Mouse (Mus musculus) gastrocnemius, adult 2 months (tissue): ENCODE data around the gene Rnf225. TPM values are rescaled to one million over a fixed set of nuclear protein-coding genes. Genes with fewer than 3 reads are reported as not detected.
A peak's percentile ranks its signal among the peaks of the same experiment; 100 is the strongest.

Experiments
- DNase-seq: peaks from one replicate; pipeline ENCODE4 v3.0.0; 2022
- H3K27ac ChIP-seq: fragments of 200-600 bp; 2 replicates; pipeline ENCODE4 v1.8.1; 2022; ENCODE audit warnings: mild to moderate bottlenecking
- H3K4me3 ChIP-seq: fragments of 200-600 bp; 2 replicates; pipeline ENCODE4 v1.8.1; 2022; ENCODE audit warnings: mild to moderate bottlenecking, moderate library complexity
- CTCF ChIP-seq: fragments of 200-600 bp; IDR thresholded peaks from 2 replicates; pipeline ENCODE4 v1.8.1; 2022; ENCODE audit warnings: antibody characterized with exemption, mild to moderate bottlenecking, moderate library complexity
- intact Hi-C: fragments of 180-260 bp; cut with DNase I; formaldehyde crosslinking; loops from one replicate; pipeline ENCODE4 v1.15.1; 2025
- total RNA-seq, 2 experiments: library from RNA; stranded (reverse); gene quantifications; 2 replicates each; pipeline ENCODE4 v1.2.3; 2021

Gene Rnf225
- total RNA-seq, 2 experiments from 2014 or later, result 0.31 to 0.81 TPM

DNA sequence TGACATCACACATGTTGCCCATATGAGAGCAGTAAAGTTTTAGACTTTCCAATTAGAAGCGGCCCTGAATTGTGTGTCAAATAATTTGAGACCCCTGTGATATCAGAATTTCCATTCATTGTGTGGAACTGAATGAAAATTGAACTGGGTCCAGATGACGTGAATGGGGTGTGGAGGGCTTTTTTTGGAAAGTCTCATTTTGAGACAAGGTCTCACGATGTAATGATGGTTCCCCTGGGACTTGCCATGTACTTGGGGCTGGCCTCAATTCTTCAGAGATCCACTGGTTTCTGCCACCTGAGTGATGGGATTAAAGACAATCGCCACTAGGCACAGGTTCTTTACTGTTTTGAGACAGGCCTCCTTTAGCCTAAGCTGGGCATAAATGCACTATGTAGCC, 13.4 kb downstream of the Rnf225 start:
- intact Hi-C loops, result no loop called here
- Histone ChIP-seq H3K27ac (no peak overlapping the region), H3K4me3 (no peak overlapping the region)
- no peak for TF ChIP-seq CTCF
- no peak for DNase-seq

DNA sequence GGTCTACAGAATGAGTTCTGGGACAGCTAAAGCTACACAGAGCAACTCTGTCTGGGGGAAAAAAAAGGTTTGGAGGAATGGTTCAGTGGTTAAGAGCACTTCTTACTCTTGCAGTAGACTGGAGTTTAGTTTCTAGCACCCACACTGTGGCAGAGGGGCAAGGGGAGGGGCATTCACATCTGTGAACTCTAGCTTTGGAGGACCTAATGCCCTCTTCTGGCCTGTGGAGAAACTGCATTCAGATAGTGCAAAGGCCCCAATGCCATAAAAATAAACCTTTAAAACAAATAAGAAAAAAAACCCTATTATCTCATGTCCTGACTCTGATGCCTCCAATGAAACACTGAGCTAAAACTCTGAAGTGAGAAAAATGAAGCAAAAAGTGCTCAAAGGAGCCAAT, 16.3 kb downstream of the Rnf225 start:
- TF ChIP-seq CTCF, result peak; percentile 41
- no peak overlapping the region for H3K4me3 ChIP-seq
- DNase-seq, result no peak
- H3K27ac ChIP-seq, result no peak overlapping the region
- intact Hi-C loops, result no loop called here

DNA sequence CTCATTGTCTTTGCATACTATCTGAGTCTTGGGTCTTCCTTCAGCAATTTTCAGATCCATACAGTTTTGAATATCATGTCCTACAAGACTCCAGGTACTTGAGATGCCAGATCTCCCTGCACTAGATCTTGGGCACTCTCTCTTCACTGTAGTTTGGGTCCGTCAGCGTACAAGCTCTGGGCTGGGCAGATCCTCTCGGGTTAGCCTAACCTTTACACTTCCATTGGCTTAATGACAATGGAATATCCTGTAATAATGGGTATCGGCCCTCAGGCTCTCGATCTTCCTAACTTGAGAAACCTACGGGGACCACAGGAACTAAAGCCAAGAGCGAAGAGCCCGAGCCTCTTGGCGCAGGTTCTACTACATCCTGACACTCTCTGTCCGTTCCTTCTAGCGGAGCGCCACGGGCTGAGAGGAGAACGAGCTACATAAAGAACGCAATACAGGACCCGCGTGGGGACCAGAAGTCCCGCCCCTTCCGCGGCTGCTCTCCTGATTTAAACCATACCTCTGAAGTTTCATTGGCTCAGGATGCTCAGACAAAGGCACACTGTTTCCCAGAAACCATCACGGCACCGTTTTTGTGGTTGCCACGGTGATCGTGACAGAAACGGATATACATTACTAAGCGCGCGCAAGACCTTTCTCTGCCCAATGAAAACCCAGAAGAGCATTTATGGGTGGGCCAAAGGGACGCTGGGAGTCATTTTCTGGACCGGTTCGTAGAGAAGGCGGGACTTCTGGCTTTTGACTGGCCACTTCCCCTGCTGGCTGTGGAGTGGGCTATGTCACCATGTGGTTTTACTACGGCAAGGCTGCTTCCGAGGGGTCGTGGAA, 22.0 kb downstream of the Rnf225 start:
- no peak for TF ChIP-seq CTCF
- intact Hi-C loops, result loop anchor here (1.0 to 2.0 kb wide), 2 partner anchors 27 to 52 kb away; partner anchors contain the start of genes Rps5 and Zscan22
- peak overlapping the region; percentile 89 for H3K4me3 ChIP-seq
- peak; percentile 90 for DNase-seq
- peak overlapping the region; percentile 89 for H3K27ac ChIP-seq

- intact Hi-C loops, result loop anchor here (1.0 to 2.0 kb wide), 2 partner anchors 28 to 53 kb away; partner anchors contain the start of genes Rps5 and Zscan22
- DNase-seq, result no peak
- peak overlapping the region; percentile 89 for H3K4me3 ChIP-seq
- no peak for TF ChIP-seq CTCF
- peak overlapping the region; percentile 89 for H3K27ac ChIP-seq
Observed at GRCm38 (mm10) chr7:12949872-12950229, 22.6 kb downstream of the Rnf225 start.

GRCm38 (mm10) chr7:12954896-12955295, 27.7 kb downstream of the Rnf225 start:
- TF ChIP-seq CTCF, result no peak
- Histone ChIP-seq H3K4me3 (no peak overlapping the region), H3K27ac (no peak overlapping the region)
- DNase-seq, result no peak
- intact Hi-C loops, result no loop called here

- Histone ChIP-seq H3K4me3 (no peak overlapping the region), H3K27ac (no peak overlapping the region)
- TF ChIP-seq CTCF, result no peak
- intact Hi-C loops, result no loop called here
- DNase-seq, result no peak
Observed at GRCm38 (mm10) chr7:12957511-12957910, 30.3 kb downstream of the Rnf225 start.

DNA sequence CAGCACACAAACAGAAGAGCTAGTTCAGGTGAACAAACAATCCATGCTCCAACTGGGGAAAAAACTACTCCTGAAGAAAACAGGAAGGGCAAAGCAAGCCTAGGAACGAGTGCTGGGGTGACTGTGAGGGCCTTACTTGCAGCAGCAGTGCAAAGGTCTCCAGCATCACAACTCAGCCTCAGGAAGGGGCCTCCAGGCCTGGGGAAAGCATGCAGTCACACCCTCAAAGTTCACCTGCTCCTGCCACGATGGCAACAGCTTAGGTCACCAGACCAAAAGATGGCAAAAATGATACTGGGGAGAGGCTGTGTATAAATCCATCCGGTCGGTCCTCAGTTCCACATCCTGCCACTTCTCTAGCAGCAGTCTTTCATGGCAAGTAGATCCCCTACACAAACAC, 31.7 kb downstream of the Rnf225 start:
- Histone ChIP-seq H3K4me3 (no peak overlapping the region), H3K27ac (no peak overlapping the region)
- DNase-seq, result no peak

DNA sequence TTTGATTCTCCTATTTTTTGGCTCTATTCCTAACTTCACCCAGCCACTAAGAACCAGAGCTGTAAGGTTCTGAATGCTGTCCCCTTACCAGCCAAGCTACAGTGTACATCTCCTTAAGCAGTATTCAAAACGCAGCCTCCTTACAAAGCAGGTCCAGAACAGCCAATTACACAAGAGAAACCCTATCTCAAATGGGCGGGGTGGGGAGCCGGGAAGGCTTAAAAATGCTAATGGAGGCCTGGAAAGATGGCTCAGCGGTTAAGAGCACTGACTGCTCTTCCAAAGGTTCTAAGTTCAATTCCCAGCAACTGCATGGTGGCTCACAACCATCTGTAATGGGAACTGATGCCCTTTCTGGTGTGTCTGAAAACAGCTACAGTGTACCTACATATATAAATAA, 32.5 kb downstream of the Rnf225 start:
- intact Hi-C loops, result loop anchor here (5.0 kb wide), 1 partner anchor 37 kb away; the partner anchor contains the start of gene Rps5
- TF ChIP-seq CTCF, result no peak
- no peak overlapping the region for H3K4me3 ChIP-seq
- DNase-seq, result no peak
- no peak overlapping the region for H3K27ac ChIP-seq

More for the DNA sequence above, 31.7 kb downstream of the Rnf225 start:
- intact Hi-C loops, result no loop called here
- no peak for TF ChIP-seq CTCF

DNA sequence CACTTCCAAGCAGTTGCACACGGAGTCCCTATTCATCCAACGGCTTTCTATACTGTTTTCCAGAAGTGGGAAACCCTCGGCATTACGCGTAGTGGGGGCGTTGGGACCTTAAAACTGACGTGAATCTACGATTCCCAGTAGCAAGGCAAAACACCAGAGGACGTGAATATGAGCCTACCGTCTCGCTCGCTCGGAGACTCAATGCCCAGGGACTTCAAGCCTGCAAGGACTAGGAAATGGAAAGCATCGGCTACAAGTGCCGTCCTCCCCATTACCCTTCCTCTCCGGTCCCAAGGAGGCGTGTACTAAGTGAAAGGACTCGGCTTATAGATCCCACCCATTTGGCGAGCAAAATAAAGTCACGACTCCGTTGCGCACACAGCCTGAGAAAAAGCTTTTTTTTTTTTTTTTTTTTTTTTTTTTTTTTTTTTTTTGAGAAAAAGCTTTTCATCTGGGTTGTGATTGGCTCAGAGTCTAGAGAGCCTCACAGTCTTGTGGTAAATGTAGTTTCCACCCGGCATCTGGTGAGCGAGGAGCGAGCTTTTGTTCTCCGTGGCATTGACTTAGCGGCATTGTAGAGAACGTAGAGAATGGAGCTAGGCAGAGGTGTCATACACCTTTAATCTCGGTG, 34.4 kb downstream of the Rnf225 start:
- H3K27ac ChIP-seq, result peak overlapping the region; percentile 85
- no peak for TF ChIP-seq CTCF
- H3K4me3 ChIP-seq, result peak overlapping the region; percentile 76
- DNase-seq, result peak; percentile 44
- intact Hi-C loops, result loop anchor here (5.0 kb wide), 1 partner anchor 39 kb away; the partner anchor contains the start of gene Rps5

GRCm38 (mm10) chr7:12965678-12966091, 38.5 kb downstream of the Rnf225 start, which contains the start of gene Zfp324:
Gene Zfp324 (plus strand): TSS chr7:12965838.
- Histone ChIP-seq H3K4me3 (peak within 1 kb of the TSS; percentile 98), H3K27ac (peak within 1 kb of the TSS; percentile 93)
- TF ChIP-seq CTCF, result no peak
- intact Hi-C loops, result no loop called here
- DNase-seq, result peak; percentile 95

- intact Hi-C loops, result no loop called here
- TF ChIP-seq CTCF, result no peak
- peak; percentile 72 for DNase-seq
- peak overlapping the region; percentile 93 for H3K27ac ChIP-seq
- peak overlapping the region; percentile 98 for H3K4me3 ChIP-seq
Observed at GRCm38 (mm10) chr7:12966104-12966845, 39.1 kb downstream of the Rnf225 start.

GRCm38 (mm10) chr7:12970906-12971305, 43.7 kb downstream of the Rnf225 start:
- DNase-seq, result no peak
- Histone ChIP-seq H3K27ac (no peak overlapping the region), H3K4me3 (no peak overlapping the region)
- intact Hi-C loops, result no loop called here
- TF ChIP-seq CTCF, result no peak
